Mouse (Mus musculus): ENCODE results near the gene Eif1.

- TF ChIP-seq CTCF (IDR thresholded peaks at IDR 0.05; ENCODE audit: insufficient read depth, low read length): no peak
- TF ChIP-seq POLR2A (IDR thresholded peaks at IDR 0.05; ENCODE audit: borderline replicate concordance, extremely low read depth, low read depth, low read length): no peak
These were observed 44.2 kb upstream of the Eif1 start for GRCm38 (mm10) chr11:100275466-100275865.

All from lung, adult 2 months (tissue).